Mouse (Mus musculus) adrenal gland, postnatal 14 days (tissue): Measurements from ENCODE around the gene Gm3415. TPM values are rescaled to one million over a fixed set of nuclear protein-coding genes. Genes with fewer than 3 reads are reported as not detected.
"Not testable (repeated sequence)": the region's sequence is repeated elsewhere in the genome, so short reads cannot be mapped to it uniquely, and the experiment has no call there.

Experiments used
- DNase-seq: peaks from one replicate; pipeline ENCODE4 v3.0.0; 2021; ENCODE audit warnings: mixed read lengths
- total RNA-seq: library from RNA; stranded (reverse); gene quantifications from 2 replicates; pipeline ENCODE4 v1.2.3, GENCODE M21; 2021

The Gm3415 gene
- total RNA-seq, 1 experiment from 2014 or later: not detected

DNA sequence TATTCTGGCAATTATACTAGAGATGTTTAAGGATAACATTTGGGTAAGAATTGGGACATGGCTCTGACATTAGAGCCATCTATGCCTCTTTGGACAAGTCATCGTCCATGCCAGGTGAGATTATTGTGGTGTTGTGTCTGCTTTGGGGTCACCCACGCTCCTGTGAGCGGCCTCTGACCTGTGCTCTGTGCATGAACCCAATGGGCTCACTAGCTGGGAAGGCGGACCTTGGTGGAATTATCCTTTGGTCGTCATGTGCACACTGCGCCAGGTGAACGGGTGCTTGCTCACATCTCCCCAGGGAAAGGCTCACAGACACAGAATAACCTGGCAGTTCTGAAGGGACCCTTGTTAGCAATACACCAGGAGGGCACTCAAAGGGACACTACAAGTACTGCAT lies 43.3 kb downstream of the Gm3415 start:
- DNase-seq: not testable (repeated sequence)

DNA sequence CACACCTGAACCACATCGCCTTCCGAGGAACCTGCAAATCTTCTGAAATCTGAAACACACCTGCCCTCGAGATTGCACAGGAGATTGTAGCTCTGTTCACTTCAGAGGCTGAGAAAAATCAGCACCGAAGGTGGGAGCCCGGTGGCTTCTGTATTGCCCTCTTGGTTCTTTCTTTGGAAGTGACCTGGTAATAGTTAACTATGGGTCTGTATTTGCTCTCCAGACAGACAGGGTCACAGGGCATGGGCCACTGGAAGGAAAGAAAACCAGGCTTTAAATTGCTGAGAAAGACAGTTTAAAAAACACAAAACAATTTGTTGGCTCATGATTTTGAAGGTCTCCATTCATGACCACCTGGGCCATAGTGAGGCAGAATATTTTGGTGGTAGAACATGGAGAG lies 44.0 kb downstream of the Gm3415 start:
- no peak for DNase-seq

DNA sequence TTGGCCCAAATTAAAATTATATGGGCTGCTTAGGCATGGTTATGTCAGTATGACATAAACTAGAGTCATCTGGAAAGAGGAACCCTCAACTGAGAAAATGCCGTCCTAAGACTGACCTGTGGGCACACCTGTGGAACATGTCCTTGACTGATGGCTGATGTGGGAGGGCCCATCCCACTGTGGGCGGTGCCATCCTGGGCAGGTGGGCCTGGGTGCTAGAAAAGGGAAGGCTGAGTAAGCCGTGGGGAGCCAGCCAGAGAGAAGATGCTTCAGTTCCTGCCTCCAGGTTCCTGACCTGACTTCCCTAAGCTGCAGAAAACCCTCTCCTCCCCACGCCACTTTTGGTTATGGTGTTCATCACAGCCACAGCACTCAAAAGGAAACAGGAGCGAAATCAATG lies 50.3 kb downstream of the Gm3415 start:
- no peak for DNase-seq

DNA sequence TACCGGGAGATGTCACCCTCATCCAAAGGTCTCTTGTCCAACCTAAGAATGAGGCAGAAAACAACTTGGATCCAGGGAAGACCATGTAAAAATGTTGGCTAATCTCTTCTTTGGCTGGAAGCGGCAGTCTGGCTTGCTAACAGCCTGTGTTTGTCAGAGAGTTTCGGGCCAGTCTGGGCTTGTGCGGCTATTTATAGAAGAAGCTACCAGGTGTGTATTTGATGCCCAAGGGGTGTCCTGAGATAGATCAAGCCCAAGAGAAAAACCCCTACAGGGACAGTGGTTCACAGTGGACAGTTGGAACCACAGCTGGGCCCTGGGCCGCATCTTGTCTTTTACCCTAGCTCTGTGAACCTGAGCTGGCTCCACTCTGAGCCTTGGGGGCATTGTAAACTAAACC lies 51.0 kb downstream of the Gm3415 start:
- DNase-seq: no peak

DNA sequence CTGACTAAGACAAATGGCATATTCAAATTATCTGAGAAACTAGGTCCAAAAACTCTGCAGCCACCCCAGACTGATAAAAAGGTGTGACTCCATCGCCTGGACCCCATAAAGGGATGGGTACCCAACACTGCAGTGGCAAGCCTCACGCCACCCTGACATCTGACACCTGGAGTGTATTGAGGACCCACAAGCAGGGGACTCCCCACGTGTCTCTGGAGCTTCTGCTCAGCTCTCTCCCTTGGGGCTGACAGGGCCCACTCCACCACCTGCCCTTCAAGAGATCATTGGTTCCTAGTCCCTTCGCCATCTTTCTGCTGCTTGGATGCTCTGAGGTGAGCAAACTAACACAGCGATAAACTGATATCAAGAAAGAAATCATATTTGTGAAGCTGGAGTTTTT lies 51.9 kb downstream of the Gm3415 start:
- no peak for DNase-seq

Other genes with a start within 250 kb of the Gm3415 start
- 19.2 and 21.2 TPM in 2 replicates for gene Wasf3, start 171.2 kb upstream of the Gm3415 start, total RNA-seq
- not detected in 2 replicates for gene Gm6408, start 74.2 kb upstream of the Gm3415 start, total RNA-seq
- not detected in 2 replicates for gene Gm6370, start 64.8 kb upstream of the Gm3415 start, total RNA-seq
- not detected in 2 replicates for gene 4930449I24Rik, start 53.7 kb upstream of the Gm3415 start, total RNA-seq
- gene Gm3402, start 42.0 kb upstream of the Gm3415 start, total RNA-seq: not detected in 2 replicates
- gene Gm3404, start 30.3 kb upstream of the Gm3415 start, total RNA-seq: not detected in 2 replicates
- not detected in 2 replicates for gene Gm3409, start 18.5 kb upstream of the Gm3415 start, total RNA-seq
- gene Gpr12, start 29.1 kb downstream of the Gm3415 start, total RNA-seq: 0.48 TPM in 1 of 2 replicates, not detected in the other
- gene Usp12, start 238.9 kb downstream of the Gm3415 start, total RNA-seq: 26.3 and 33.8 TPM in 2 replicates